Mouse (Mus musculus) MEL (cell line): ENCODE measurements around the gene AC134908.4. TPM values are rescaled to one million over a fixed set of nuclear protein-coding genes. Genes with fewer than 3 reads are reported as not detected.

Experiments used
- DNase-seq: peaks from one replicate; pipeline ENCODE4 v3.0.0; 2011; ENCODE audit warnings: low read depth, low spot score
- H3K27ac ChIP-seq: 2 replicates; pipeline ENCODE4 v1.5.1; 2012; ENCODE audit warnings: low read depth, mild to moderate bottlenecking, control low read depth, low read length, moderate library complexity; ENCODE audit not compliant: control insufficient read depth
- H3K27me3 ChIP-seq, 2 experiments: fragments of 150-350 bp in 1 of 2; sonication (generic) in 1 of 2; 2 replicates each; pipeline ENCODE4 v1.6.1; 2012; ENCODE audit warnings: low read length in 2 of 2, mild to moderate bottlenecking in 2 of 2, improper control_type of control experiment in 1 of 2, moderate library complexity in 1 of 2; ENCODE audit not compliant: insufficient read depth in 2 of 2, control insufficient read depth in 1 of 2
- H3K36me3 ChIP-seq, 2 experiments: 2 replicates each; pipeline ENCODE4 v1.6.1; 2012 to 2014; ENCODE audit warnings: low read length in 2 of 2, improper control_type of control experiment in 1 of 2, inconsistent platforms in 1 of 2, mild to moderate bottlenecking in 1 of 2; ENCODE audit not compliant: insufficient read depth in 2 of 2, control insufficient read depth in 1 of 2
- H3K4me1 ChIP-seq, 2 experiments: fragments of 150-350 bp in 1 of 2; sonication (generic) in 1 of 2; 2 replicates each; pipeline ENCODE4 v1.6.1; 2012; ENCODE audit warnings: low read length in 2 of 2, improper control_type of control experiment in 1 of 2, mild to moderate bottlenecking in 1 of 2; ENCODE audit not compliant: insufficient read depth in 2 of 2, control insufficient read depth in 1 of 2
- H3K4me3 ChIP-seq, 2 experiments: fragments of 150-350 bp in 1 of 2; sonication (generic) in 1 of 2; 2 replicates each; pipeline ENCODE4 v1.5.1; 2012; ENCODE audit warnings: low read depth in 2 of 2, low read length in 2 of 2, mild to moderate bottlenecking in 2 of 2, moderate library complexity in 2 of 2, control low read depth in 1 of 2, improper control_type of control experiment in 1 of 2; ENCODE audit not compliant: control insufficient read depth in 1 of 2, insufficient read depth in 1 of 2
- H3K79me2 ChIP-seq: 2 replicates; pipeline ENCODE4 v1.6.1; 2012; ENCODE audit warnings: mild to moderate bottlenecking, low read length, moderate library complexity; ENCODE audit not compliant: control insufficient read depth, poor library complexity, insufficient read depth
- H3K9ac ChIP-seq: 2 replicates; pipeline ENCODE4 v1.6.1; 2012; ENCODE audit warnings: low read depth, mild to moderate bottlenecking, control low read depth, low read length, moderate library complexity; ENCODE audit not compliant: control insufficient read depth, poor library complexity, severe bottlenecking
- H3K9me3 ChIP-seq: fragments of 150-350 bp; sonication (generic); replicated peaks from 2 replicates; pipeline ENCODE4 v1.6.1; 2012; ENCODE audit warnings: mild to moderate bottlenecking, low read length, improper control_type of control experiment, moderate library complexity; ENCODE audit not compliant: insufficient read depth
- BHLHE40 ChIP-seq: IDR thresholded peaks from 2 replicates; pipeline ENCODE4 v1.6.1; 2012; ENCODE audit warnings: low read depth, mild to moderate bottlenecking, inconsistent platforms, low read length, improper control_type of control experiment, borderline replicate concordance
- CHD1 ChIP-seq: IDR thresholded peaks from 2 replicates; pipeline ENCODE4 v1.6.1; 2012; ENCODE audit warnings: low read depth, mild to moderate bottlenecking, inconsistent platforms, low read length, improper control_type of control experiment
- E2F4 ChIP-seq: IDR thresholded peaks from 2 replicates; pipeline ENCODE4 v1.6.1; 2011; ENCODE audit warnings: low read depth, low read length, improper control_type of control experiment, borderline replicate concordance
- EP300 ChIP-seq, 2 experiments: IDR thresholded peaks; 2 replicates each; pipeline ENCODE4 v1.6.1; 2011; ENCODE audit warnings: improper control_type of control experiment in 2 of 2, low read length in 2 of 2, low read depth in 1 of 2, mild to moderate bottlenecking in 1 of 2
- ETS1 ChIP-seq: IDR thresholded peaks from 2 replicates; pipeline ENCODE4 v1.6.1; 2012; ENCODE audit warnings: low read depth, mild to moderate bottlenecking, inconsistent platforms, low read length, improper control_type of control experiment, moderate library complexity
- HCFC1 ChIP-seq: IDR thresholded peaks from 2 replicates; pipeline ENCODE4 v1.6.1; 2012; ENCODE audit warnings: low read depth, mild to moderate bottlenecking, inconsistent platforms, low read length, improper control_type of control experiment, moderate library complexity
- JUND ChIP-seq: IDR thresholded peaks from 2 replicates; pipeline ENCODE4 v1.6.1; 2011; ENCODE audit warnings: low read depth, mild to moderate bottlenecking, improper control_type of control experiment, low read length
- MXI1 ChIP-seq: IDR thresholded peaks from 2 replicates; pipeline ENCODE4 v1.6.1; 2011; ENCODE audit warnings: mild to moderate bottlenecking, low read depth, low read length, improper control_type of control experiment
- MYB ChIP-seq: IDR thresholded peaks from 2 replicates; pipeline ENCODE4 v1.6.1; 2011; ENCODE audit warnings: mild to moderate bottlenecking, low read depth, low read length, improper control_type of control experiment
- POLR2A ChIP-seq, 2 experiments: IDR thresholded peaks; 2 replicates each; pipeline ENCODE4 v1.6.1; 2011 to 2012; ENCODE audit warnings: low read length in 2 of 2, mild to moderate bottlenecking in 2 of 2, control low read depth in 1 of 2, improper control_type of control experiment in 1 of 2, low read depth in 1 of 2, moderate library complexity in 1 of 2; ENCODE audit not compliant: control insufficient read depth in 1 of 2, insufficient read depth in 1 of 2, poor library complexity in 1 of 2
- POLR2AphosphoS2 ChIP-seq: IDR thresholded peaks from 2 replicates; pipeline ENCODE4 v1.6.1; 2011; ENCODE audit warnings: low read length, improper control_type of control experiment
- RCOR1 ChIP-seq: IDR thresholded peaks from 2 replicates; pipeline ENCODE4 v1.6.1; 2012; ENCODE audit warnings: low read depth, mild to moderate bottlenecking, inconsistent platforms, low read length, improper control_type of control experiment
- TAL1 ChIP-seq: IDR thresholded peaks from 2 replicates; pipeline ENCODE4 v1.6.1; 2012; ENCODE audit warnings: mild to moderate bottlenecking, inconsistent platforms, low read length, moderate library complexity, mixed read lengths
- TBP ChIP-seq: IDR thresholded peaks from 2 replicates; pipeline ENCODE4 v1.8.0; 2011; ENCODE audit warnings: low read depth, low read length, improper control_type of control experiment
- UBTF ChIP-seq: IDR thresholded peaks from 2 replicates; pipeline ENCODE4 v1.6.1; 2012; ENCODE audit warnings: low read depth, mild to moderate bottlenecking, inconsistent platforms, low read length, improper control_type of control experiment, moderate library complexity, borderline replicate concordance; ENCODE audit not compliant: insufficient read depth
- USF1 ChIP-seq: IDR thresholded peaks from 2 replicates; pipeline ENCODE4 v1.6.1; 2014; ENCODE audit warnings: low read depth, mild to moderate bottlenecking, inconsistent platforms, low read length, improper control_type of control experiment, moderate library complexity
- ZC3H11A ChIP-seq: IDR thresholded peaks from 2 replicates; pipeline ENCODE4 v1.6.1; 2012; ENCODE audit warnings: low read depth, mild to moderate bottlenecking, inconsistent platforms, low read length, improper control_type of control experiment
- ZMIZ1 ChIP-seq: IDR thresholded peaks from 2 replicates; pipeline ENCODE4 v1.6.1; 2012; ENCODE audit warnings: low read depth, mild to moderate bottlenecking, inconsistent platforms, low read length, improper control_type of control experiment, moderate library complexity
- polyA plus RNA-seq, 2 experiments: library from polyadenylated mRNA; stranded (reverse) in 1 of 2; unstranded in 1 of 2; fragments of >175 nt in 1 of 2; fragments of >200 nt in 1 of 2; gene quantifications; 2 replicates each; pipeline versions ENCODE4 v1.2.1 to v1.2.4; 2012; ENCODE audit warnings: low replicate concordance in 2 of 2, low read depth in 1 of 2; ENCODE audit not compliant: insufficient read length in 2 of 2, insufficient read depth in 1 of 2, missing spikeins in 1 of 2
- total RNA-seq: library from RNA; depleted of rRNA; stranded (reverse); fragments of 300-350 nt; gene quantifications from 2 replicates; pipeline ENCODE4 v1.2.3, GENCODE M21; 2012

AC134908.4 gene
- total and polyA plus RNA-seq, 3 experiments, result 0.92 TPM; not detected in 2

- no peak overlapping the region for H3K27ac ChIP-seq
- no peak for TF ChIP-seq CHD1
- TF ChIP-seq TBP, result no peak
- no peak for TF ChIP-seq MYB
- no peak for TF ChIP-seq JUND
- TF ChIP-seq HCFC1, result no peak
- no peak for TF ChIP-seq RCOR1
- no peak for TF ChIP-seq E2F4
- no peak; a peak in 1 of 4 replicates for TF ChIP-seq POLR2A (IDR thresholded peaks at IDR 0.05; ENCODE audit: control insufficient read depth in 1 of 2, insufficient read depth in 1 of 2, low read depth in 1 of 2, low read length in 2 of 2, poor library complexity in 1 of 2)
- no peak for TF ChIP-seq MXI1
- no peak for TF ChIP-seq ZMIZ1
- TF ChIP-seq ETS1, result no peak
- TF ChIP-seq USF1, result no peak
- TF ChIP-seq ZC3H11A, result no peak
- TF ChIP-seq UBTF, result no peak
- no peak for TF ChIP-seq EP300 (IDR thresholded peaks at IDR 0.05; ENCODE audit: low read depth in 1 of 2, low read length in 2 of 2)
- TF ChIP-seq TAL1, result no peak
- TF ChIP-seq, all 39 proteins: peak for 0
- Histone ChIP-seq H3K79me2 (peaks cover 40% of the 10 kb centered on the region), H3K9ac (no peak overlapping the region), H3K9me3 (no peaks in the 10 kb centered on the region), H3K4me3 (no peak overlapping the region), H3K4me1 (peaks cover 2 to 21% of the 10 kb centered on the region in 2 experiments; a peak in 3 of 4 replicates), H3K36me3 (peaks cover 0 to 6% of the 10 kb centered on the region in 2 experiments; a peak in 2 of 4 replicates), H3K27me3 (no peaks in the 10 kb centered on the region)
- DNase-seq, result no peak
Observed at GRCm38 (mm10) chr17:25835301-25835700, 39.8 kb upstream of the AC134908.4 start.

GRCm38 (mm10) chr17:25834595-25835222 lies 39.2 kb upstream of the AC134908.4 start:
- H3K79me2 ChIP-seq, result peaks cover 44% of the 10 kb centered on the region
- peaks cover 0 to 9% of the 10 kb centered on the region in 2 experiments; a peak in 2 of 4 replicates for H3K36me3 ChIP-seq
- no peaks in the 10 kb centered on the region for H3K9me3 ChIP-seq
- peaks cover 2 to 27% of the 10 kb centered on the region in 2 experiments; a peak in 3 of 4 replicates for H3K4me1 ChIP-seq
- no peak overlapping the region for H3K4me3 ChIP-seq
- DNase-seq, result no peak
- TF ChIP-seq BHLHE40 (no peak), JUND (no peak), EP300 (IDR thresholded peaks at IDR 0.05; ENCODE audit: low read depth in 1 of 2, low read length in 2 of 2) (no peak), TBP (no peak), ZC3H11A (no peak), POLR2AphosphoS2 (no peak)
- H3K27ac ChIP-seq, result no peak overlapping the region
- no peaks in the 10 kb centered on the region for H3K27me3 ChIP-seq
- no peak overlapping the region; the same call in 1 of the 2 replicates for H3K9ac ChIP-seq
